Mouse (Mus musculus): Measurements from ENCODE around the gene Sugp2.
"Not testable (repeated sequence)": the region's sequence is repeated elsewhere in the genome, so short reads cannot be mapped to it uniquely, and the experiment has no call there.

Gene Sugp2

GRCm38 (mm10) chr8:70234080-70234780 is at the start of gene Sugp2, which contains the start of gene Armc6:
Gene Sugp2, plus strand, starts transcription at chr8:70234226.
Gene Armc6, minus strand, starts transcription at chr8:70234466.
- DNase-seq, result peak; percentile 96

DNA sequence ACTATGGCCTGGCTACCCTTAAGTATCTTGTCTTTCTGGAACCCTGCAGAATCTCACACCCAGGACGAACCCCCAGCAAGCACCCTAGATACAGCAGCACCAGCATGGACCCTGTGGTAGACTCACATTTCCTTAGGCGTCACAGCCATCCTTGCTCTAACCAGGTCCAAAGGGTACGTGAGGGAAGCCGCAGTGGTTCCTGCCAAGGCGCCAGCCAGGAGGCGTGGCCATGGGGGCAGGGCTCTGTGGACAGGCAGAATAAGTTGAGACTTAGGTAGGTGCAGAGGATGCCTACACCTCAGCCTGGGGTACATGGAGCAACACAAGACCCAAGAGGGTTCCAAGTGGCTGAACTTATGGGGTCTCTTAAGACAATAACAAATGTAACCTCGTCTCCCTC is 45.3 kb upstream of the Sugp2 start:
- peak; percentile 96 for DNase-seq

- peak; percentile 92 for DNase-seq
Measured at GRCm38 (mm10) chr8:70193238-70193637, 40.8 kb upstream of the Sugp2 start.

GRCm38 (mm10) chr8:70194191-70194590 is 39.8 kb upstream of the Sugp2 start:
- no peak for DNase-seq

- DNase-seq, result no peak
Measured at GRCm38 (mm10) chr8:70195762-70196161, 38.3 kb upstream of the Sugp2 start.

- peak; percentile 83 for DNase-seq
Measured at GRCm38 (mm10) chr8:70197603-70198002, 36.4 kb upstream of the Sugp2 start.

GRCm38 (mm10) chr8:70200098-70200681 is 33.8 kb upstream of the Sugp2 start:
- DNase-seq, result peak; percentile 58

DNA sequence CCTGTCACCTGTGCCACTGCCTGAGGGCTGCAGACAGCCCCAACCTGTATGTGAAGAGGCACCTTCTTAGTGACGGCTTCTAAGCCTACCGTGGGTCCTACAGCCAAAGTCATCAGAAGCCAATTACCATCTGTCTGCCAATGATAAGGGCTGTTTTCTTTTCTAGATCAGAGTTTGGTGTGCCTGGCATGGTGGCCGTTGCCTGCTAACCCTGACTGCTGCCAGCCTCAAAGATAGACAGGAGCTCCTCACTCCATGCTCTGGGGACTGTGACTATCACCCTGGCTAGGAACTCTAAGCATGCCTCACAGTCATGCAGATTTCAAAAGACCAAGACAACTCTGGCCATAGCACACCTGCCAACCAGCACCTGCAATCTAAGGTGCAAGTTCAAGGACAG is 32.6 kb upstream of the Sugp2 start:
- no peak for DNase-seq

DNA sequence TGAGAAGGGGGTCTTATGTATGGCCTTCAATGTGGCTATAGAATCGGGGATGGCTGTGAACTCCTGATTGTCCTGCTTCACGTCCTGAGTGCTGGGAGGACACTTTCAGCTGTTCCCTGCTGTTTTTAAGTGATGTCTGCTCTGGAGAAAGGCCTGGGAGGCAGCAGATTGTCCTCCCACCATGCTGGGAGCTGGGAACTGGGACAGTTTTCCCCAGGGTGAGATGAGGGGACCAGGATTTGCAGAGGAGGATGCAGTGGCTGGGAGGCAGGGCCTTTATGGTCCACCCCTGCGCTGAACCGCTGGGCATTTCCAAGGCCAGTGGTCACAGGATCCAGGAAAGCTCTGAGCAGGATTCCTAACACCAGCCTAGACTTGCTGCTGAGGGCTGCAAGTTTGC is 31.0 kb upstream of the Sugp2 start:
- DNase-seq, result no peak

- no peak for DNase-seq
Measured at GRCm38 (mm10) chr8:70204757-70205156, 29.3 kb upstream of the Sugp2 start.

DNA sequence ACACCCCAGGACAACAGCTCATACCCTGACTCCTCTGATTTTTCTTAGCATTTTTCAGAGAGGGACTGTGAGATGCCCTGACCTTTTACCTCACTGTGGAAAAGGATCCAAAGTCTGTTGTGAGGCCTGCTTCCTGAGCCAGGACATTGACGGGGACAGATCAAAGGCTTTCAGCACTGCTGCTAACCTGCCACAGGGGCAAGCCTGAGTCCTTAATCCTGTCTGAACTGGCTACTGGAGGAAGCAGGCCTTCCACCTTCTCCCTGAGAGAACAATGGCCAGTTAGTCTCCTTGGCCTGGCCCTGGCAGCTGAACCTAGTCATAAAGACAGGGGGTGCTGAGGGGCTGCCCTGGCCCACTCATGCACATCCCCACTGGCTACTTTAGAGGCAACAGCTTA is 25.9 kb upstream of the Sugp2 start:
- DNase-seq, result peak; percentile 84

GRCm38 (mm10) chr8:70210538-70210937 is 23.5 kb upstream of the Sugp2 start:
- DNase-seq, result no peak

- no peak for DNase-seq
Measured at GRCm38 (mm10) chr8:70211275-70211674, 22.8 kb upstream of the Sugp2 start.

- no peak for DNase-seq
Measured at GRCm38 (mm10) chr8:70211726-70212111, 22.3 kb upstream of the Sugp2 start.

- DNase-seq, result peak; percentile 100
Measured at GRCm38 (mm10) chr8:70212112-70213055, 21.6 kb upstream of the Sugp2 start, which contains the start of gene Slc25a42. Gene Slc25a42, minus strand, starts transcription at chr8:70212305.

DNA sequence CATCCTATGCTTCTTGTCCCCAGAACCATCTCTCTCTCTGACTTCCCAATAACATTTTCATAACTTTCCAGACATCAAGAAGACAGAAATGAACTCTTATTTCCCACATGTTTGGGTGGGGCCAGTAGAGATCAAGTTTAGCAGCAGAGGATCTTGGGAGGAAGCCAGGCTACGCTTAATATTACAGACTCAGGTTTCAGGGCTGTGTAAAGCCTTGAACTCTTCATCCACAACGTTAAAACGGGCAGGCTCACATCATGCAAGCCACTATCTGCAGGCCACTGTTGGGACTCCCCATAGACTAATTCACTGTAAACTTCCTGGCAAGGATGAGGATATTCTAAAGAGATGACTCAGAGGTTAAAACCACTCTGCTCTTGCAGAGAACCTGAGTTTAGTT is 19.6 kb upstream of the Sugp2 start:
- no peak for DNase-seq

DNA sequence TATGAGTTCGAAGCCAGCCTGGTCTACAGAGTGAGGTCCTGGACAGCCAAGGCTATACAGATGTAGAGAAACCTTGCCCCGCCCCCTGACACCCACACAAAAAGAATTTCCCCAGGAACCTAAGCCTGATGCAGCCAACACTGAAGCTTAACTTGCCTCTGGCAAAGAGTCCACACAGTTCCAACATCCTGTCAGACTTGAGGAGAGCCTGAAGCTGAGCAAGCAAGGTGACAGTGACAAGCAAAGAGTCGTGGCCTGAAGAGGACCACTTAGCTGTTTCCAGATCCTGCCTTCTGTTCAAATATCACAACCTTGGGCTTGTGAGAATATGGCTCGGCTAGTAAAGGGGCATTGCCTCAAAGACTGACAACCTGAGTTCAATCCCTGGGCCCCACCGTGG is 18.9 kb upstream of the Sugp2 start:
- no peak for DNase-seq

DNA sequence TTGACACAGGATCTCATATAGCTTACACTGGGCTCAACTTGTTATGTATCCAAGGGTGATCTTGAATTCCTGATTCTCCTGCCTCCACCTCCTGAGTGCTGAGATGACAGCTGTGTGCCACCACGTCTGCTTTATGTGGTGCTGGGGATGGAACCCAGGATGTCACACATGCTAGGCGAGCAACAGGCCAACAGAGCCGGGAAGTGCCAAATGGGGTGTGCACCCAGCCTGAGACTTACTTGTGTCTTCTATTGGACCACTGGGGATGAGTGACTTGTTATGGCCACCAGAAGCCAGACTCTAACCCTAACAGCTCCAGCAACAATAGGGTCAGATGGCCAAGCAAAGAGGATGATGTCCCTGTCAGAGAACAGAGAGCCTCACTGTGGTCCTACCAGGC is 17.9 kb upstream of the Sugp2 start:
- DNase-seq, result not testable (repeated sequence)

DNA sequence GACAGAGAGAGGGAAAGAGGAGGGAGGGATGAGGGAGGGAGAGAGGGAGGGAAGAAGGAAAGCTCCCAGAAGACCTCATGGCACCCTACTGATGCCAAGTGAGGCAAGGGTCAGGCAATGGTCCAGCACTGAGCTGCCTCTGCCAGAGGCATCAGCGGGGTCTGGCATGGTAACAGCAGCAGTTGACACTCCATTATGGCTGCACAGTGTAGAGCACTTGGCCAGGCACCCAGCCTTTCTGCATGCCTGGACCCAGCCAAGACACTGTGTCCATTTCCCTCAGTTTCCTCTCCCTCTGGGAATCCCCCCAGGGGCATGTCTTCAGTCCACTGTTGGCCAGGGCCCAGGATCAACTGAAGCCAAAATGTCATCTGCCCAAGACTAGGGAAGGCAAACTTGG is 17.5 kb upstream of the Sugp2 start:
- peak; percentile 95 for DNase-seq

DNA sequence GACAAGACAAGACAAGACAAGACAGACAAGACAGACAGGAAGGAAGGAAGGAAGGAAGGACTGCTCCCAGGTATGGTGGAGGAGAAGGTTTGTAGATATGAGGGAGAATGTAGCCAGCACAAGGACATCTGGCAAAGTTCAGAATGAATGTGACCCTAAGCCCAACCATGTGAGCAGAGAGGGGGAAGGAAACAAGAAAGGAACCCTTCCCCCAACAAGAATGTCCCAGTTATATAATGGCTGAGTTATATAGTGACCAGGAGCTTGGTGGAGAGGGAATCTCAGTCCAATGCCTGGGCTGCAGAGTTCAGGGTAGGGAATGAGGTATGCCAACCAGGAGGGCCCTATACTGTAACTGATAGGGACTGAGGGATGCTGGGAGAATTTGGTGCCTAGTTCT is 16.6 kb upstream of the Sugp2 start:
- DNase-seq, result peak; percentile 95

DNA sequence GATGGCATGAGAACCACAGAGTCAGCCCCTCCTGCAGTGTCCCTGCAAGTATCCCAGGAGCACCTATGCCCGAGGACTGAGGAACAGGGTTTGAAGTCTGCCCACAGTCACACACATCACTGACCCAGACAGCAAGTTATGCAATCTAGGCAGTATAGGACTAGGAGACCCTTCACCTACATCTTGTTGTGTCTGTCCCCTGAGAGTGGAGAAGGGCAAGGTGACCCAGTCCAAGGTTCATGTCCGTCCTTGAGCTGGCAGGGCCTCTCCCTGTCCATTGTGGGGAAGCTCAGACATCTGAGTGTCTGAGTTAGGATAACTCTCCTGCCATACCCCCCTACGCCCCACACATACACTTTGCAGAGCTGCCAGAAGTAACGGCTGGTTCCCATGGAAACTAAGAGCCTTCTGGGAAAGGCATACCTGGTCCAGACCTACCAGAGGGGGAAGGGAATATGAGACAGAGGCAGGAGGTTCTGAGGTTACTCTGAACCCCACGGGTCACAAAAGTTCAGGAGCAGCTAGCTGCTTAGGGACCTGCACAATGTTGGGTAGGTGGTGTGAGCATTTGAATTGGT is 14.8 kb upstream of the Sugp2 start:
- peak; percentile 70 for DNase-seq

DNA sequence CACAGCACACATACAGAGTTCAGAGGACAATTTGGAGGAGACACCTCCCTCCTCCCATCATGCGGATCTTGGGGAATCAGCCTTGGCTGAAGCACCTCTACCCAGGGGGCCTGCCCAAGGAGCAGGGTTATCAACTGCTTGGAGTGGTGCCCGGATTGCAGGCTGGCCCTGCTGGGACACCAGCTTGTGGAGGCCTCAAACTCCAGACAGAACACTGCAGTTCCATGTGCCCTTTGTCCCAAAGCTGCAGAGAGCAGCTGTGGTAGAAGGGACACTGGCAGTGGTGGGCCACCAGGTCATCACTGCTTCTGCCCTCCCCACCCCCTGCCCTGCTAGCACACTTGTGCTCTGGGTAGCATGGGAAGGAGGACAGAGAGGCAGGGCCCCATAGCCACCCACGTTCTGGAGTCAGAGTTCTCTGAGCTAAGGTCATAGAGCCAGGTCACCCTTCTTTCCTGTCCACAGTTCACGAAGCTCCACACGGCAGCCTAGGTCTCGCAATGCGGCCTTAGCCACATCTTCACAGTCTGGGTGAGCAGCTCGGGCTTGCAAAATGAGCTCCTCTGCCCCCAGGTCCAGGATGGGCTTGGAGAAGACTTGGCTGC is 13.7 kb upstream of the Sugp2 start:
- DNase-seq, result peak; percentile 90

DNA sequence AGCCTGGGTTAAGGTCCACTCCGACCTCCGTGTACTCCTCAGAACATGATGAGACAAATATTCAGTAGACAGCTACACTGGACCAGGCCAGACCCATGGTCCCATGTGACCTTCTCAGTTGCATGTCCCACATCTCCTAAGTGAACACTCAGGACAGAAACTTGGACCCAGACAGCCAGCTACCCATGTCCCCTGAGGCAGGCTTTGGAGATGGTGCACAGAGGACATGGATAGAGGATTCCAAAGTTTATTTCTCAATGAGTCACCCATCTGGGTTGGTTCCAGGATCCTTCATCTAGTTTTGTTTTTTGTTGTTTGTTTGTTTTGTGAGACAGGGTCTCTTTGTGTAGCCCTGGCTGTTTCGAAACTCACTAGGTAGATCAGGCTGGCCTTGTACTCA is 13.1 kb upstream of the Sugp2 start:
- DNase-seq, result peak; percentile 45
